Mouse (Mus musculus) myocyte (in vitro differentiated cells): ENCODE measurements around the gene Card11. TPM values are rescaled to one million over a fixed set of nuclear protein-coding genes. Genes with fewer than 3 reads are reported as not detected.

Experiments used
- H3K27me3 ChIP-seq: one replicate; pipeline ENCODE4 v1.6.1; 2011; ENCODE audit not compliant: control insufficient read depth, insufficient read depth, insufficient read length
- H3K36me3 ChIP-seq: one replicate; pipeline ENCODE4 v1.6.1; 2011; ENCODE audit not compliant: control insufficient read depth, insufficient read depth
- H3K4me2 ChIP-seq: one replicate; pipeline ENCODE4 v1.6.1; 2011; ENCODE audit warnings: low read depth, control low read depth
- H3K4me3 ChIP-seq: one replicate; pipeline ENCODE4 v1.5.1; 2011; ENCODE audit warnings: mild to moderate bottlenecking, control low read depth, moderate library complexity
- H3K79me2 ChIP-seq: one replicate; pipeline ENCODE4 v1.6.1; 2011; ENCODE audit not compliant: control insufficient read depth, insufficient read depth
- H3ac ChIP-seq: one replicate; pipeline ENCODE4 v1.6.1; 2011; ENCODE audit not compliant: control insufficient read depth, insufficient read length
- CEBPB ChIP-seq: IDR thresholded peaks from 2 replicates; pipeline ENCODE4 v1.6.1; 2011; ENCODE audit warnings: mild to moderate bottlenecking, moderate library complexity; ENCODE audit not compliant: poor library complexity, insufficient read depth, severe bottlenecking
- E2F4 ChIP-seq: IDR thresholded peaks from one replicate; pipeline ENCODE4 v1.6.1; 2011; ENCODE audit warnings: mild to moderate bottlenecking, control low read depth, moderate library complexity; ENCODE audit not compliant: insufficient read depth
- MAX ChIP-seq: IDR thresholded peaks from one replicate; pipeline ENCODE4 v1.6.1; 2011; ENCODE audit warnings: low read depth, mild to moderate bottlenecking, control low read depth
- MYOD1 ChIP-seq, 3 experiments: IDR thresholded peaks; one replicate each; pipeline ENCODE4 v1.6.1; 2011; ENCODE audit warnings: control low read depth in 2 of 3, low read depth in 2 of 3, mild to moderate bottlenecking in 2 of 3, moderate library complexity in 1 of 3; ENCODE audit not compliant: insufficient read length in 2 of 3, control insufficient read depth in 1 of 3
- MYOG ChIP-seq, 3 experiments: IDR thresholded peaks; one replicate each; pipeline ENCODE4 v1.6.1; 2011; ENCODE audit warnings: control low read depth in 2 of 3, low read depth in 2 of 3, mild to moderate bottlenecking in 2 of 3; ENCODE audit not compliant: insufficient read length in 2 of 3, control insufficient read depth in 1 of 3, insufficient read depth in 1 of 3
- POLR2A ChIP-seq: IDR thresholded peaks from one replicate; pipeline ENCODE4 v1.6.1; 2011; ENCODE audit warnings: low read depth, mild to moderate bottlenecking, control low read depth, moderate library complexity; ENCODE audit not compliant: insufficient read length
- POLR2AphosphoS2 ChIP-seq: IDR thresholded peaks from one replicate; pipeline ENCODE4 v1.6.1; 2011; ENCODE audit warnings: low read depth, control low read depth; ENCODE audit not compliant: insufficient read length
- REST ChIP-seq: IDR thresholded peaks from one replicate; pipeline ENCODE4 v1.6.1; 2011; ENCODE audit warnings: mild to moderate bottlenecking, control low read depth, moderate library complexity; ENCODE audit not compliant: insufficient read depth, insufficient read length
- SRF ChIP-seq: IDR thresholded peaks from one replicate; pipeline ENCODE4 v1.6.1; 2011; ENCODE audit warnings: low read depth; ENCODE audit not compliant: control insufficient read depth, insufficient read length
- TCF12 ChIP-seq: IDR thresholded peaks from one replicate; pipeline ENCODE4 v1.6.1; 2011; ENCODE audit warnings: mild to moderate bottlenecking, control low read depth; ENCODE audit not compliant: poor library complexity, insufficient read depth, severe bottlenecking
- TCF3 ChIP-seq: IDR thresholded peaks from one replicate; pipeline ENCODE4 v1.6.1; 2011; ENCODE audit warnings: low read depth, control low read depth; ENCODE audit not compliant: insufficient read length
- USF1 ChIP-seq: IDR thresholded peaks from one replicate; pipeline ENCODE4 v1.6.1; 2011; ENCODE audit warnings: low read depth, mild to moderate bottlenecking, control low read depth, moderate library complexity
- polyA plus RNA-seq: library from polyadenylated mRNA; unstranded; fragments of >200 nt; fragmentation: generic; extraction: Trizol; gene quantifications from one replicate; pipeline ENCODE4 v1.2.1, GENCODE M21; 2012; ENCODE audit warnings: missing spikeins

The Card11 gene
- polyA plus RNA-seq, 1 experiment = 0.04 TPM

GRCm38 (mm10) chr5:140857432-140858154 is 142.8 kb downstream of the Card11 start:
- Histone ChIP-seq H3ac (no peak overlapping the region), H3K27me3 (no peaks in the 10 kb centered on the region), H3K36me3 (no peaks in the 10 kb centered on the region), H3K4me2 (no peak overlapping the region), H3K4me3 (no peak overlapping the region), H3K79me2 (no peaks in the 10 kb centered on the region)
- no peak for TF ChIP-seq TCF12
- TF ChIP-seq MAX = no peak
- no peak for TF ChIP-seq POLR2AphosphoS2
- no peak for TF ChIP-seq REST
- no peak for TF ChIP-seq MYOD1 (IDR thresholded peaks at IDR 0.05; ENCODE audit: control insufficient read depth in 1 of 3, insufficient read length in 2 of 3, low read depth in 2 of 3)
- TF ChIP-seq E2F4 = no peak
- no peak for TF ChIP-seq TCF3
- no peak for TF ChIP-seq SRF
- TF ChIP-seq USF1 = no peak
- no peak for TF ChIP-seq CEBPB
- no peak for TF ChIP-seq POLR2A
- TF ChIP-seq MYOG (IDR thresholded peaks at IDR 0.05; ENCODE audit: control insufficient read depth in 1 of 3, insufficient read depth in 1 of 3, insufficient read length in 2 of 3, low read depth in 2 of 3) = no peak

- TF ChIP-seq POLR2AphosphoS2 (no peak), MYOD1 (IDR thresholded peaks at IDR 0.05; ENCODE audit: control insufficient read depth in 1 of 3, insufficient read length in 2 of 3, low read depth in 2 of 3) (no peak), REST (no peak)
- Histone ChIP-seq H3K4me2 (no peak overlapping the region), H3K4me3 (no peak overlapping the region), H3K36me3 (no peaks in the 10 kb centered on the region), H3K27me3 (no peaks in the 10 kb centered on the region), H3ac (no peak overlapping the region), H3K79me2 (no peaks in the 10 kb centered on the region)
These were observed 144.4 kb downstream of the Card11 start for GRCm38 (mm10) chr5:140855909-140856530.

- Histone ChIP-seq H3K4me2 (no peak overlapping the region), H3K79me2 (no peaks in the 10 kb centered on the region), H3K27me3 (no peaks in the 10 kb centered on the region), H3K4me3 (no peak overlapping the region), H3K36me3 (no peaks in the 10 kb centered on the region), H3ac (no peak overlapping the region)
- TF ChIP-seq SRF (no peak), REST (no peak), E2F4 (no peak), TCF12 (no peak), POLR2AphosphoS2 (no peak), TCF3 (no peak), MYOG (IDR thresholded peaks at IDR 0.05; ENCODE audit: control insufficient read depth in 1 of 3, insufficient read depth in 1 of 3, insufficient read length in 2 of 3, low read depth in 2 of 3) (no peak), POLR2A (no peak), CEBPB (no peak), USF1 (no peak), MAX (no peak), MYOD1 (IDR thresholded peaks at IDR 0.05; ENCODE audit: control insufficient read depth in 1 of 3, insufficient read length in 2 of 3, low read depth in 2 of 3) (no peak)
These were observed 145.7 kb downstream of the Card11 start for GRCm38 (mm10) chr5:140854700-140855099.

DNA sequence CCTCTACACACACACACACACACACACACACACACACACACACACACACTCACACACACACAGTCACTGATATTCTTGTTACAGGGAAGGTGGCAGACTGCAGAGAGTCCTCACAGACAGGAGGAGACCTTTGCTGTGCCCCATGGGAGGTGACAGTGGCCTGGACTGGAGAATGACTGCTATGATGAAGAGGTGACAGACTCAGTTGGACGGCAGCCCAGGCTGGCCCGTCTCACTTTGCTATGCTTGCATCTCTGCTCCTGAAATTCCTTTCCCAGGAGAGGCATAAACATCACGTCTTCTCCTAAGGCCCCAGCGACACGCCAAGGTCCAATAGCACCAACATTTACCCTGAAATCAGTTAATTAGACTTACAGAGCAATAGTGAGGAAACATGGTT is 146.7 kb downstream of the Card11 start:
- H3K27me3 ChIP-seq = no peaks in the 10 kb centered on the region

GRCm38 (mm10) chr5:140852435-140852996 is 147.9 kb downstream of the Card11 start:
- H3K4me3 ChIP-seq = no peak overlapping the region
- TF ChIP-seq SRF (no peak), TCF12 (no peak), E2F4 (no peak), POLR2A (no peak), CEBPB (no peak), MYOG (IDR thresholded peaks at IDR 0.05; ENCODE audit: control insufficient read depth in 1 of 3, insufficient read depth in 1 of 3, insufficient read length in 2 of 3, low read depth in 2 of 3) (no peak), MAX (no peak), REST (no peak), TCF3 (no peak), MYOD1 (IDR thresholded peaks at IDR 0.05; ENCODE audit: control insufficient read depth in 1 of 3, insufficient read length in 2 of 3, low read depth in 2 of 3) (no peak), POLR2AphosphoS2 (no peak), USF1 (no peak)
- H3K27me3 ChIP-seq = no peaks in the 10 kb centered on the region
- H3K79me2 ChIP-seq = no peaks in the 10 kb centered on the region
- no peak overlapping the region for H3K4me2 ChIP-seq
- no peaks in the 10 kb centered on the region for H3K36me3 ChIP-seq
- no peak overlapping the region for H3ac ChIP-seq

More for the DNA sequence above, 146.7 kb downstream of the Card11 start:
- H3K4me2 ChIP-seq = no peak overlapping the region
- H3ac ChIP-seq = no peak overlapping the region
- no peak overlapping the region for H3K4me3 ChIP-seq
- no peaks in the 10 kb centered on the region for H3K79me2 ChIP-seq
- no peak for TF ChIP-seq MYOD1 (IDR thresholded peaks at IDR 0.05; ENCODE audit: control insufficient read depth in 1 of 3, insufficient read length in 2 of 3, low read depth in 2 of 3)
- H3K36me3 ChIP-seq = no peaks in the 10 kb centered on the region
